Mouse (Mus musculus): ENCODE data around the gene Mgll.

Gene Mgll

DNA sequence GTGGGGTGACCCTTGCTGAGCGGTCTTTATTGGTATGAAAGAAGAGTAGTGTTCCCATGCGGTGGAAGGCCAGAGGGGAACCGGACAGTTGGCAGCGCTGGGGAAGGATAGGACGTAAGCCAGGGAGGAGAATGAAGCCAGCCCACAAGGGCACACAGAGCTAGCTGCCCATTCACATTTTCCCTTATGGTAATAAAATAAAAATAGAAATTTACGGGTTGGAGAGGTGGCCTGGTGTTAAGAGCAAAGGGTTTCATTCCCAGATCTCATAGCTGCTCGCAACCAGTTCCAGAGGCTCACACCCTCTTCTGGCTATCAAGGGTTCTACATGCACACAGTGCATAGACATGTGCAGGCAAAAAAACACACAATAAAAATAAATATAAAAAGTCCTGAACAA is 125.8 kb downstream of the Mgll start:
- no peak for DNase-seq (ENCODE audit: low read depth)

DNA sequence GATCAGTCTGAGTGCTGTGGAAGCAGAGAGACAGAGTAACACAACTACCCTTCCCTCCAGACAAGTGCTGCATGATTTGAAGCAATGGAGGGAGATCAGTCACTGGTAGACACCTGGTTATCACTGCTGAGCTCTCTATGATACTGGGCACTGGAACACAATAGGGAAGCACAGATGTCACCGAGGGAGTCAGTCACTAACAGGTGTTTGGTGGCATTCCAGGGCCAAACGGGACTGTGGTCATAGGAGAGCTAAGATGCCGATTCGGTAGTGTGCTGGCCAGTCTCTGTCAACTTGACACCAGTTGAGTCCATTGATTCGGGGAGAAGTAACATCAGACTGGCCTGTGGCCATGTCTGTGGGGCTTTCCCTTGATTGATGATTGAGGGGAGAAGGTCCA is 130.3 kb downstream of the Mgll start:
- DNase-seq (ENCODE audit: low read depth): no peak

DNA sequence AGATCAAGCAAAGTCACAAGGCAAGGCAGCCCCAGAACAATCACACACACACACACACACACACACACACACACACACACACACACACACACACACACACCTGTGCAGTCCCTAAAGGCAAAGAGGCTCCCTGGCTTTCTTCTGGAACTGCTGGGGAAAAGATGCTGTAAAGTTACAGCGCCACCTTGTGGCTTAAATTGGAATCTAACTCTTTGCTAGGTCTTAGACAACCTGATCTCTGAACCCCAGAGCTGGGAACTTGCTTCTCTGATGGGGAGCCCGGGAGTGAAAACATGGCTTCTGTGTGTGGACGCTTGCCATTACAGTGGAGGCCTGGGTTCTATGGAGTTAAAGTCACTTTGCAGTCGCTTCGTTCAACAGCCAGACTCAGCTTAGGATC is 131.4 kb downstream of the Mgll start:
- peak; percentile 82 for DNase-seq (ENCODE audit: low read depth)

DNA sequence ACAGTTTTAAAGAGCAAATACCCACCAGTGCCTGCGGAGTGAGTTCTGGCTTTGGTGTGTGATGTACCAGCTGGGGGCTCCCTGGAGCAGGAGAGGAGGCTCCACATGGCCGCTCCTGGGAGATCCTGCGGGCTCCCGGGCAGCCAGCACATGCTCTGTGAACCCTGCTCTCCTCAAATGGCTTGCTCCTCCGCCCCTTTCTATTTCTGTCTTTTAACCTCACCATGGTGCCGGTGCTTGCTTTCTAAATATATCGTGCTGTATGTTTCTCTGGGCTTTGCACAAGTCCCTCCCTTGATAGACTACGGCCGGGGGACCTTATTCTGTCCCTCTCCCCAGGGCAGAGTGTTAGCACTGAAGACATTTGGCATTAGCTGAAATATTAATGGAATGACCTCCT is 133.0 kb downstream of the Mgll start:
- no peak for DNase-seq (ENCODE audit: low read depth)

DNA sequence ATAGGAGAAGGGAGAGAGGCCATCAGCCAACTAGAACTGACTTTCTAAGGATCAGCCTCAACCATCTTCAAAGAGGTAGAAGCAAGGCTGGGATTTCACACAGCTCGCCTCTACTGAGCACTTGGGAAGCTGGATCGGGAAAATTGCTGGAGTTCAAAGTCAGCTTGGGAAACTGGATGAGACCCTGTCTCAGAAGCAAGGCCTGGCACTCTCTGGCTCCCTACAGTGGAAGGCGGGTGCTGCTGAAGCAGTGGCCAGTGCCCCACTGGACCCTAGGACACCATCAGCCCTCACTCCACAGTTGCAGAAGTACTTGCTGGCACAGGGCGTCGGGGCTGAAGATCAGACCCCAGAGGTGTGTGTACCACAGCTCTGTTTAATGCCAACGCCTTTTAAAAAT is 133.6 kb downstream of the Mgll start:
- DNase-seq (ENCODE audit: low read depth): no peak

DNA sequence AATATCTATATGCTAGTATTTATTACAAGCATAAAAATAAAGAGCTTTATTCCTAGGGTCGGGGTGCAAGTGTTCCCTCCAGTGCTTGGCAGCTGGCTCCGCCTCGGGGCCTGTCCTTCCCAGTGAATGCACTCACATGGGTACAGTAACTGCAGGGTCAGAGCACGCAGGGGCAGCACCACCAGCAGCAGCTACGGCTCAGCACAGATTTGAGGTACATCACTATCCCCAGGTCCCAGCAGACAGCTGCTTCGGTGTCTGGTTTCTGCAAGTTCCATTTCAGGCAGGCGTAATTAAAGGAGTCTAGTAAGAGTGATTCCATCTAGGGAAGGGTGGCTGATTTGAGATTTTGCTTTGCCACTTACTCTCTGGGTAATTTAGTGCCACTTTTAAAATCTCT is 134.1 kb downstream of the Mgll start:
- DNase-seq (ENCODE audit: low read depth): no peak

DNA sequence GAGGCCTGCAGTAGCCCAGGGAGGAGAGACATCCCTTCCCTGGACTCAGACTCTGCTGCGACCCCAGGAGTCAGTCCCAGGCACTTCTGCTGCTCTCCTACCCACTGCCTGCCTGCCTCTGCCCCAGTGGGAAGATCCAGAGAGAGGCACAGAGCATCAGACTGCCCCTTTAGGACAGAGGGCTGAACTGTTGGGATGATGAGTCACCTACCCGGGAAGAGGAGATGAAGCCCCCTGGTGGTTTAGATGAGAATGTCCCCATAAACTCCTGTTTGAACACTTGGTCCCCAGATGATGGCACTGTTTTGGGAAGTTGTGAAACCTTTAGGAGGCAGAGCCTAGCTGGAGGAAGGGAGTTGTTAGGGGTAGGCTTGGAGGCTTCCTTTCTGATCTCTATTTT is 136.7 kb downstream of the Mgll start:
- peak; percentile 36 for DNase-seq (ENCODE audit: low read depth)

DNA sequence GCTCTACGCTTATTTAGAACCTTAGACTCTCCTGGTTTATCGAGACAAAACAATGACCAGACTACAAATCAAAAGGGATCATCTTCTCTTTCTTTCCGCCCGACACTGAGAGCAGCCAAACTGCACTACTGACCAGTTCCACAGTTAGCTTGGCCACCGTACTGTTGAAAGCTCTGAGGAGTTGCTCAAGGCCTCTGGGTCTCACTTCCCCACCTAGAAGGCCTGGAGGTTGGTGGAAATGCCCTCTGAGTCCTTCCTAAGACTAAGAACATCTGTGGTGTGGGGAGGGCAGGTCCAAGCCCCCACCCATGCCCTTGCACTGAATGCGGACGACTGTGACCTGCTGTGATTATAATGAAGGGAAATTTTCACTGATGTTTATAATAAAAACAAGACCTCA is 141.5 kb downstream of the Mgll start:
- DNase-seq (ENCODE audit: low read depth): no peak

DNA sequence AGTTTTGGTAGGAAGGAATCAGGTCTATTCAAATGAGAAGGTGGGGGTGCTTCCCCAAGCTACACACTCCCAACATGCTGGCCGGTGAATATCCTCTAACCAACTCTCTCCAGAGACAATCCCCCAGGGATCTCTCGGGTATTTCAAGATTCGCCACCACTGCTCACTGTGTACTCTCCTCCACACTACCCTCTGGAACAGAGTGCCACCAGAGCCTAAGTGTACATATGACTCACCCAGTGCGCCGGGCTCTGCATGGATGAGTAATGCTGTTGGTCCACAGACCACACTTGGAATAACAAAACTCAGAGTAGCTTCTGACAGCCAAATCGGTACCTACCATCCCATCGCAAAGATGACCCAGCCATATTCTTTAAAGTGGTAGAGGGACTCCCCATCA is 145.2 kb downstream of the Mgll start:
- no peak for DNase-seq (ENCODE audit: low read depth)

DNA sequence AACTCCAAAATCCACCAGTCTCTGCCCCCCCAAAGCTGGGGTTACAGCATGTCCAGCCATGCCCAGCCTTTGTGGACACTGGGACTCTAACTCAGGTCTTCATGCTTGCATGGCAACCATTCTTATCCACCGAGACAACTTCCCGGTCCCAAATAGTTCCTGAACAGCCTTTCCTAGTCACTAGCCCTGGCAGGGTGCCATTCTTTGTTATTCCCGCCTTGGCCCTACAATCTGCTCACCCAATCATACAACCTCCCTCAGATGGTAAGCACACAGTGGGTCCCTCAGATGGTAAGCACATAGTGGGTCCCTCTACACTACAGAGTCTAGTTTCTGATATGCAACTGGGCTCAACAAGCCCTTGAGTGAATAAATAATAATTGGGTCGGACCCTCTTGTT is 146.4 kb downstream of the Mgll start:
- no peak for DNase-seq (ENCODE audit: low read depth)

DNA sequence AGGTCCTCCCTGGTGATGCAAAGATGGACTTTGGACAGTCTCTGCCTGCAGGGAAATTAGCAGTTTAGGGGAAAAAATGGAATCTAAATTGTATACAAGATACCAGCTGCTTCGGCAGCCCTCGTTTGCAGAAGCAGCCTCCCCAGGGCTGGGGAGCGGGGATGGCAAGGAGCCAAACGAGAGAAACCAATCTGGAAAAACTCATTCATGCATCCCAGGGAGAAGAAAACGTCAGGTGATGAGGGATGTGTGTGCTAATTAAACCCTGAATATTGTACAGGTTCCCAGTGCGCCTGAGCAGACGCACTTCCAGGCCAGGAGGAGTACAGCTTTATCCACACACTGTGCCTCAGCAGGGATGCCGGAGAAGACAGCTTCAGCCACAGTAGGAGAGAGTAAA is 147.3 kb downstream of the Mgll start:
- DNase-seq (ENCODE audit: low read depth): no peak

DNA sequence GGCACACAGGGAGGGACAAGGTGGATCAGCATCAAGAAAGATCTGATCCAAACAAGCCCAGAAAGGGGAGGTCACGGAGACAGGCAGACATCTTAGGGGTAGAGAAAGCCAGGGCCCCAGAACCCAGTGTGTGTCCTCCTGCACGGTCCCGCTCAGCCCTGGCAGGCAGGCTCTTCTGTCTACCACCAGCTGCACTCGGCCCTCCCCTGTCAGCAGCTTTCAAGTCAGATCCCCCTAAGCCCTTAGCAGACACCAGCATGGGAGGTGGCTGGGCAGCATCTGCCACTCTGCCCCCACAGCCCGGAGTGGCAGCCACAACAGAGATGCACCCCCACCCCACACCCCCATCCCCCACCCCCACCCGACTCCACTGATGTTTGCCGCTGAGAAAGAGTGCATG is 148.6 kb downstream of the Mgll start:
- DNase-seq (ENCODE audit: low read depth): no peak

DNA sequence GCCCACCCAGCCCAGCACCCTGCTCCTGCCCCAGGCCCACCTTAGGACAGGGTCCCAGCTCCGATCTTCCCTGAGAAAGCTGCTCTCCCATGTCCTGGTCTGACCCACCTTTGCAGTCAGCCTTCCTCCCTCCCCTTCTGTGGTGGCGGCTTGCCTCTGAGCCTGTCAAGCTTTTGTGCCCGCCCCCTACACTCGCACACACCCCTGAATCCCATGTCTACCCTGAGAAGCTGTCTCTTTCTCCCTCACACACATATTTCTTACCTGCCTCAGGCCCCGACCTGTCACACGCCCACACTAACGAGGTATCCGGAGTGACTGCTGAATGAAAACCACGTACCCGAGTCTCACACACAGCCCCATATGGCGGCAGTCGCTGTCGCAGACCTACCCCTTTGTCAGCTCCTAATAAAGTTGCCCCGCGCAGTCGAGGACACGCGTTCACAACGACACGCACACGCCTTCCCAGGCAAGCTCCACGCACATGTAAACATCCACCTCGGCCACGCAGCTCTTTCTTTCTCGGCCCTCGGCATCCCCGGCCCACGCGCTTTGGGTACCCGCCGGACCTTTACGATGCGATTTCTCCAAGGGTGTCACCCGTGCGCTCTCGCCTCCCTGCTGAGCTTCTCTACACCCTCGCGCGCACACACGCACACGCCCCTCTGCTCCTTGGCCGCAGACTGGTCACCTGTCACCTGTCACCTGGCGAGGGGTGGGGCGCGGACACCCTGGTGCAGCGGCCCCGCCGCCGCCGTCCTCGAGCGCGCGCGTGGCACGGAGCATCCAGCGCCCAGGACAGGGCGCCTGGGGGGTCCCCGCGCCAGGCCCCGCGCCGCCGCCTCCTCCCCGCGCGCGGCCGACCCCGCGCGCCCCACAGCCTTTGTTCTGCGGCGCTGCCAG is 150.0 kb downstream of the Mgll start:
- no peak for DNase-seq (ENCODE audit: low read depth)

DNA sequence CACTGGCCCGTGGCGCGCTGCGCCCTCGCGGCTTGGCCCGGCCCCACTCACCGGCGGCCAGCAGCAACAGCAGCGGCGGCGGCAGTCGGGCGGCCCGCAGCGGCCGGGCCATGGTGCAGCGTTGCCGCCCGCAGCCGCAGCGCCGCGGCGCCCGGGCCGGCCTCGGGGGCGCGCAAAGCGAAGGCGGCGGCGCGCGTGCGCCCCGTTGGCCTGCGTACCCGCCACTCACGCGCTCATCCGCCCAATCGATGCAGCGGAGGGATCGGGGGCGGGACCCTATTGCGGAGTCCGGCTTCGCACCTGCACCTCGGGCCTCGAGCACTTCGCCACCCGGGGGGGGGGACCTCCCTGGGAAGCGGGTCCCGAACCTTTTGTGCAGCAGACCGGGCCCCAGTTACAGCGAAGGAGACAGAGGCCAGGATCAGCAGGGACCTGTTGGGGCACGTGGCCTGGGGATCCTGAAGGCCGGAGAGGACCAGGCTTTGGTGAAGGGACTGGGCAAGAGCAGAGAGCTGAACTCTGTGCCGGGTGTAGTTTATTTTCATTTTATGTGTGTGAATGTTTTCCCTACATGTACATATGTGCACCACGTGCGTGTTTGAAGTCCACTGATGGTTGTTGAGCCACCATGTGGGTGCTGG is 150.8 kb downstream of the Mgll start, which contains the start of gene Podxl2:
Gene Podxl2, minus strand, starts transcription at position 177 of the 641 bp plus-strand sequence.
- no peak for DNase-seq (ENCODE audit: low read depth)
